Mouse (Mus musculus) liver, embryonic 14.5 days (tissue): Measurements from ENCODE around the gene Plin4. TPM values are rescaled to one million over a fixed set of nuclear protein-coding genes. Genes with fewer than 3 reads are reported as not detected.

Experiments used
- ATAC-seq: fragments of 200-750 bp; cut with Nextera tagmentation; 2 replicates; pipeline ENCODE4 v1.8.0; 2017; ENCODE audit warnings: moderate number of reproducible peaks, mild to moderate bottlenecking, moderate library complexity; ENCODE audit not compliant: insufficient read depth
- DNase-seq, 3 experiments: peaks; one replicate each; pipeline ENCODE4 v3.0.0-alpha.2; 2012 to 2013; ENCODE audit warnings: low read depth in 3 of 3, low spot score in 3 of 3
- H3K27ac ChIP-seq: fragments of 300-500 bp; sonication (generic); 2 replicates; pipeline ENCODE4 v1.5.1; 2014; ENCODE audit warnings: moderate library complexity, mild to moderate bottlenecking, control low read depth, inconsistent platforms
- H3K27me3 ChIP-seq: fragments of 300-500 bp; sonication (generic); 2 replicates; pipeline ENCODE4 v1.6.1; 2014; ENCODE audit warnings: mild to moderate bottlenecking, low read length, moderate library complexity; ENCODE audit not compliant: control insufficient read depth, insufficient read depth
- H3K36me3 ChIP-seq: fragments of 300-500 bp; sonication (generic); replicated peaks from 2 replicates; pipeline ENCODE4 v1.6.1; 2014; ENCODE audit warnings: low read depth; ENCODE audit not compliant: control insufficient read depth, insufficient read depth
- H3K4me1 ChIP-seq, 2 experiments: fragments of 200-500 bp in 1 of 2; fragments of 300-500 bp in 1 of 2; sonication (generic) in 1 of 2; replicated peaks; 2 replicates each; pipeline ENCODE4 v1.6.1; 2012 to 2014; ENCODE audit warnings: antibody characterized with exemption in 1 of 2, inconsistent platforms in 1 of 2, low read length in 1 of 2; ENCODE audit not compliant: control insufficient read depth in 2 of 2, insufficient read depth in 2 of 2
- H3K4me2 ChIP-seq: fragments of 300-500 bp; sonication (generic); 2 replicates; pipeline ENCODE4 v1.6.1; 2014; ENCODE audit warnings: low read depth, mild to moderate bottlenecking, control low read depth, moderate library complexity
- H3K4me3 ChIP-seq, 2 experiments: fragments of 200-500 bp in 1 of 2; fragments of 300-500 bp in 1 of 2; sonication (generic) in 1 of 2; 2 replicates each; pipeline ENCODE4 v1.5.1; 2012 to 2014; ENCODE audit warnings: low read depth in 2 of 2, low read length in 2 of 2, mild to moderate bottlenecking in 2 of 2, control low read depth in 1 of 2, inconsistent platforms in 1 of 2, moderate library complexity in 1 of 2; ENCODE audit not compliant: insufficient read depth in 1 of 2
- H3K9ac ChIP-seq: fragments of 300-500 bp; sonication (generic); replicated peaks from 2 replicates; pipeline ENCODE4 v1.6.1; 2014; ENCODE audit warnings: mild to moderate bottlenecking, control low read depth, moderate library complexity
- H3K9me3 ChIP-seq: fragments of 300-500 bp; sonication (generic); 2 replicates; pipeline ENCODE4 v1.6.1; 2016; ENCODE audit warnings: low read length, mixed read lengths; ENCODE audit not compliant: control insufficient read depth
- CTCF ChIP-seq: IDR thresholded peaks from 2 replicates; pipeline ENCODE4 v1.5.1; 2016; ENCODE audit warnings: antibody characterized with exemption, low read depth, control low read depth
- EP300 ChIP-seq: IDR thresholded peaks from 2 replicates; pipeline ENCODE4 v1.6.1; 2016; ENCODE audit warnings: antibody characterized with exemption, low read depth
- WGBS: fragments of 180-500 bp; shearing (Covaris S2); extraction: QIAGEN DNeasy Blood & Tissue Kit; methylation state at CpG from one replicate; pipeline ENCODE4 v1.1.7; 2014; ENCODE audit not compliant: insufficient replicate concordance; 5-methylcytosine and 5-hydroxymethylcytosine counted together
- polyA plus RNA-seq, 2 experiments: library from polyadenylated mRNA; depleted of rRNA in 1 of 2; stranded (reverse) in 1 of 2; unstranded in 1 of 2; fragments of >200 nt; fragmentation: Nextera tagmentation in 1 of 2; extraction: Ambion mirVana in 1 of 2; gene quantifications; 2 replicates each; pipeline versions ENCODE4 v1.2.1 to v1.2.3; 2012 to 2014

The Plin4 gene
- polyA plus RNA-seq, 2 experiments, result 0.01 to 0.03 TPM

DNA sequence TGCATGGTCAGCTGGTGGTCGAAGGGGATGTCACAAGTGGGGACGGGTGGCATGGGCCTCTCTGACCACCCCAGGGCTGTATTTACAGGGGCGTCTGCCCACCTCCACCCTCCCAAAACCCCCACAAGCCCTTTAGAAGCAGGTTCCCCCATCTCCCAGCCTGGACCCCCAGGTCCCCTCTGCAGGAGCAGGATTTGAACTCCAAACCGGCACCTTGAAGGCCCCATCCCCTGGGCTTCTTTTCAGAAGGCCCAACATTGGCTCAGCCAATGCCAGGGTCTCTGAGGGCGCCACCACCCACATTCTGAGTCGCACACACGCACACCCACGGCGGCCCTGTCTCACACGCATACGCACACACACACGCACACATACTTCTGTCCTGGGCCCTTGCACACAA, 13.6 kb upstream of the Plin4 start:
- H3K4me2 ChIP-seq, result no peak overlapping the region
- H3K4me1 ChIP-seq, result no peaks in the 10 kb centered on the region
- DNase-seq (no peak), ATAC-seq (no peak)
- no peak overlapping the region for H3K27ac ChIP-seq
- TF ChIP-seq EP300, result no peak
- TF ChIP-seq CTCF, result no peak
- H3K9ac ChIP-seq, result no peak overlapping the region
- no peak overlapping the region for H3K4me3 ChIP-seq
- H3K27me3 ChIP-seq, result peaks cover 40% of the 10 kb centered on the region
- WGBS, result 78% methylated on average over 12 of the region's 12 CpGs
- no peaks in the 10 kb centered on the region for H3K36me3 ChIP-seq
- peaks cover 4% of the 10 kb centered on the region; the same call in 1 of the 2 replicates for H3K9me3 ChIP-seq

DNA sequence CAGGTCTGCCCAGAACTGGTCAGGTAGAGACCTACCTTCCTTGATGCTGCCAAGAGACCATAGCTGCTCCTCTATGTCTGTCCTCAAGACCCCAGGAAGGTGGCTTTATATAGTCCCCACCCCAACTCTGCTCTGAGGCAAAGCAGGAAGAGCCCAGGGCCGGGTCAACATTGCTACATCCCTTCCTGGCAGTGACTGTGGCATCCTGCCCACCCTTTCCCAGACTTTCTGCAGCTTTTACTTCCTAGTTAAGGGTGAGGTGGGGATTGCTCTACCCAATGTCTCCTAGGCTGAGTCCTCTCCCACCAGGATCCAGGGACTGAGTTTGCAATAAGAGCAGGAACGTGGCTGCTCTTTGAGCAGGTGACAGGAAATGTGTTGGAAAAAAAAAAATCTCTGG, 12.2 kb upstream of the Plin4 start, which contains the start of gene Lrg1:
Lrg1 (minus strand) TSS at position 176 of the 400 bp plus-strand sequence.
- DNase-seq, result no peak
- Histone ChIP-seq H3K4me1 (no peaks in the 10 kb centered on the region), H3K27ac (no peak within 1 kb of the TSS), H3K36me3 (no peaks in the 10 kb centered on the region), H3K9me3 (peaks cover 4% of the 10 kb centered on the region; the same call in 1 of the 2 replicates), H3K27me3 (peaks cover 40% of the 10 kb centered on the region), H3K4me2 (no peak within 1 kb of the TSS), H3K4me3 (no peak within 1 kb of the TSS), H3K9ac (no peak within 1 kb of the TSS)
- WGBS, result 28% methylated on average over 2 of the region's 2 CpGs
- TF ChIP-seq EP300, result no peak
- TF ChIP-seq CTCF, result no peak
- ATAC-seq, result no peak

DNA sequence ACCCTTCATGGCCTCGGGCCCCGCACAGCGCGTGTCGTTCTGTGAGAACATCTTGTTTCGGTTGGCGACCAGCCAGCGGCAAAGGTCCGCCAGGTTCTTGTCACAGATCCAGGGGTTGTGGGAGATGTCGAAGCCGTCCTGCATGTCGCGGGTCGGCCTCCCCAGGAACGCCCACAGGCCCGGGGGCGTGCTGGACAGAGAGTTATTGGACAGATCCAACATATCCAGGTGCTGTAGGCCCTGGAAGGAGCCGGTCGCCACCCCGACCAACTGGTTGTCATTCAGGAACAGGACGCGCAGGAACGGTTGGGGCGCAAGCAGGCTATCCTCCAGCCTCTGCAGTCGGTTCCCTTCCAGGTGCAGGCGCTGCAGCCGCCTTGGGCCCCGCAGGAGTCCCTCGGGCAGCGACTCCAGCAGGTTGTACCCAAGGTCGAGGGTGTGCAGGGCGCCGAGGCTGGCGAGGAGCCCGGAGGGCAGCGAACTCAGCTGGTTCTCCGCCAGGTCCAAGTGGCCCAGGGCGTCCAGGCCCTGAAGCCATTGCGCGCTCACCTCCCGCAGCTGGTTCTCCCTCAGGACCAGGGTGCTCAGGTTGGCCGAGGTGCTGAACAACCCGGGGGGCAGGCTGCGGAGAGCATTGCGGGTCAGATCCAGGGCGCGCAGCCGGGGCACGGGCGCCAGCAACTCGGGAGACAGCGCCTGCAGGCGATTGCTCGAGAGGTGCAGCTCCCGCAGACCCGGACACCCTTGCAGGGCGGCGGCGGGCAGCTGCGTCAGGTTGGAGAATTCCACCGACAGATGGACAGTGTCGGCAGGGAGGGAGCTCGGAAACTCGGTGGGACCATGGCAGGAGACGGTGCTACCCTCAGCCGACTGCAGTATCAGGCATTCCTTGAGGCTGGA, 10.6 kb upstream of the Plin4 start:
- no peak for ATAC-seq
- H3K9ac ChIP-seq, result no peak overlapping the region
- 8% methylated on average over 66 of the region's 66 CpGs for WGBS
- 0 out of 2 replicates have a peak overlapping the region, but pooled peaks have one; percentile 9 for H3K4me2 ChIP-seq
- no peak overlapping the region for H3K4me3 ChIP-seq
- no peak for TF ChIP-seq EP300
- TF ChIP-seq CTCF, result no peak
- no peak for DNase-seq
- H3K27me3 ChIP-seq, result peaks cover 40% of the 10 kb centered on the region
- peaks cover 4% of the 10 kb centered on the region; the same call in 1 of the 2 replicates for H3K9me3 ChIP-seq
- H3K36me3 ChIP-seq, result no peaks in the 10 kb centered on the region
- no peak overlapping the region for H3K27ac ChIP-seq
- H3K4me1 ChIP-seq, result no peaks in the 10 kb centered on the region

DNA sequence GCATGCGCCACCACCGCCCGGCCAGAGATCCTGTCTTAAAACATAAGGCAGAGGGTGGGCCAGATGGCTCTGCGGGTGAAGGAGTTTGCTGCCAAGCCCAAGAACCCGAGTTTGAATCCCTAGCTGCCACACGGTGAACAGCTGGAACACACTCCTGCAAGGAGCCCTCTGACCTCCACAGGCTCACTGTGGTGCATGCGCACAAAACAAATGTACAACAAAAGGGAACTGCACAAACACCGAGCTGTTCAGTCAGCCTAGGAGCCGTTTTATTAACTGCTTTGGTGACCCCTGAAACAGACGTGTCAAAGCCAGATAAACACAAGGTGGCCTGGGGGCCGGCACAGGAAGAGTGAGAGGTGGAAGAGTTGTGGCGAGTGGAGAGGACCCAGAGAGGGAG, 9.8 kb upstream of the Plin4 start:
- DNase-seq (no peak), ATAC-seq (no peak)
- Histone ChIP-seq H3K9ac (no peak overlapping the region), H3K27me3 (peaks cover 38% of the 10 kb centered on the region), H3K4me3 (no peak overlapping the region), H3K4me1 (no peaks in the 10 kb centered on the region), H3K4me2 (no peak overlapping the region), H3K36me3 (no peaks in the 10 kb centered on the region), H3K27ac (no peak overlapping the region), H3K9me3 (peaks cover 4% of the 10 kb centered on the region; the same call in 1 of the 2 replicates)
- TF ChIP-seq CTCF, result no peak
- no peak for TF ChIP-seq EP300
- 35% methylated on average over 12 of the region's 12 CpGs for WGBS

DNA sequence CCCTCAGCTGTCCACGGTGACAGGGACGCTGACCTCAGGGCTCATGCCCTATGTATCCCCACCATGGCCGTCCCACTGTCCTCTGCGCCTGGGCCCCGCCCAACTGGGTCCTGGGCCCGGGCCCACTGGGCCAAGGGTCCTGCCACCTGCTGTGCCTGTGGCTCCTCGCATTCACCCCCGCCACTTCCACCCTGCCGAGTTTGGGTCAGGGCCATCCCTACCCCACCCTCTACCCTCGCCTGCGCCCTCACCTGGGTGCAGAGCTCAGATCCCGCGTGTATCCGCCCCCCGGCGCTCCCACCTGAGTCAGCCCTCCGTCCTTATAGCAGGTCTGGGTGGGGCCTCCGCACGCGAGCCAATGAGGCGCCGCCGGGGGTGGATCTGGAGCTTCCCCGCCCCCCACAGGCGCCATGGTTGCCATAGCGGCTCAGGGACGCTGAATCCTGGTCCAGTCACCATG, 7.7 kb upstream of the Plin4 start, which contains the start of gene Plin5:
Plin5 (minus strand) TSS at position 346 of the 460 bp plus-strand sequence.
- H3K4me1 ChIP-seq, result no peaks in the 10 kb centered on the region
- peaks cover under 1% of the 10 kb centered on the region; the same call in 1 of the 2 replicates for H3K9me3 ChIP-seq
- H3K4me3 ChIP-seq, result peak within 1 kb of the TSS in 1 of 2 experiments; percentile 29; a peak in 1 of 4 replicates
- WGBS, result 2% methylated on average over 27 of the region's 27 CpGs
- DNase-seq (no peak), ATAC-seq (peak; percentile 56)
- no peaks in the 10 kb centered on the region for H3K36me3 ChIP-seq
- H3K9ac ChIP-seq, result no peak within 1 kb of the TSS
- H3K27me3 ChIP-seq, result peaks cover 31% of the 10 kb centered on the region
- no peak for TF ChIP-seq EP300
- TF ChIP-seq CTCF, result no peak
- no peak within 1 kb of the TSS for H3K27ac ChIP-seq
- H3K4me2 ChIP-seq, result peak within 1 kb of the TSS; percentile 51
